ENCODE assay signal across 22 mouse cellular contexts in the genomic region with DNA sequence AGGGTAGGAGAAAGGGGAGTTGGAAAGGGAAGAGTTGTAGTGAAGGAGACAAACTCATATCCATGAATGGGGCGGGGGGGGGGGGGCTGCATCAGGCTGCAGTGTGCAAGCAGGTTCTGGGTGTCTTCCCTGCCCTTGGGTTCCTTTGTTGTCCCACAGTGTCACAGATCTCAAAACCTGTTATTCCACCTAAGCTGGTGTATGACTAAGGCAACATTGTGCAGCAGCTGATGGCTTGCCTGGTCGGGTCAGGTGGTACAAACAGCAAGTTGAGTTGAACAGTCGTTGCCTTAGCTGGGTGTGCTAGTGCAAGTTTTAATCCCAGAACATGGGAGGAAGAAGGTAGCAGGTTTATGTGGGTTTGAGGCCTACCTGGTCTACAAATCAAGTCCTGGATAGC. TPM values are rescaled to one million over a fixed set of nuclear protein-coding genes. Genes with fewer than 3 reads are reported as not detected.
DNase-seq lines count a peak whose midpoint lies in the region; ATAC-seq and TF ChIP-seq lines count a peak whose summit lies in the region.
"Had no signal": no experiment of that assay in that cellular context is flagged by ENCODE, and none has a peak within 500 bp of the region (broad histone marks: within the 10 kb centered on the region; RNA-seq: fewer than 3 reads in every experiment).

No protein-coding gene starts in this region.

- peak; percentile 18; the same call in 1 of the 2 replicates for ATAC-seq in intestine, embryonic 15.5 days
- ATAC-seq in intestine, postnatal 0 days = no peak
- ATAC-seq in embryonic facial prominence, embryonic 14.5 days (ENCODE audit: low read depth) = peak; percentile 37
- ATAC-seq in stomach, postnatal 0 days (ENCODE audit: low FRiP score, low TSS enrichment) = peak; percentile 92
- no peak for ATAC-seq in megakaryocyte, adult 5-6 weeks (ENCODE audit: poor library complexity, severe bottlenecking)
- ATAC-seq: forebrain, embryonic 14.5 days; inflammation-experienced regulatory T-cells, adult 6 months had no signal

- peak; percentile 57 for TF ChIP-seq EP300 in stomach, postnatal 0 days (optimal IDR thresholded peaks at IDR 0.05)

- peak; percentile 61 for DNase-seq in urinary bladder, postnatal 14 days (ENCODE audit: low spot score)
- no peak for DNase-seq in urinary bladder, adult 2 months (ENCODE audit: low spot score)
- DNase-seq in embryonic facial prominence, embryonic 14.5 days (ENCODE audit: low spot score) = peak; percentile 54
- DNase-seq in stomach, postnatal 0 days (ENCODE audit: low spot score) = peak; percentile 52
- DNase-seq in gastrocnemius, postnatal 4 days (ENCODE audit: low spot score in 2 of 2) = no peak
- DNase-seq: cerebellum, adult 8-10 months; cerebellum, postnatal 36 days; gastrocnemius, postnatal 10 days; heart, postnatal 4 days; thymus, adult 18-20 months had no signal

- H3K4me1 ChIP-seq in intestine, embryonic 15.5 days (replicated peaks) = 0 out of 2 replicates have a peak, but pooled peaks cover 5% of the 10 kb centered on the region
- H3K4me1 ChIP-seq in intestine, postnatal 0 days (replicated peaks; ENCODE audit: control insufficient read depth, insufficient read depth, low read length) = no peaks in the 10 kb centered on the region; the same call in 1 of the 2 replicates
- peaks cover 22% of the 10 kb centered on the region for H3K4me1 ChIP-seq in embryonic facial prominence, embryonic 14.5 days (ENCODE audit: control insufficient read depth, insufficient read depth, low read length)
- H3K4me1 ChIP-seq in stomach, postnatal 0 days (replicated peaks; ENCODE audit: control insufficient read depth, insufficient read depth) = 0 out of 2 replicates have a peak, but pooled peaks cover 6% of the 10 kb centered on the region

- no peak overlapping the region for H3K9ac ChIP-seq in intestine, embryonic 15.5 days
- H3K9ac ChIP-seq in intestine, postnatal 0 days (ENCODE audit: low read depth, low read length) = no peak overlapping the region
- no peak overlapping the region for H3K9ac ChIP-seq in embryonic facial prominence, embryonic 14.5 days (ENCODE audit: low read depth, low read length)
- H3K9ac ChIP-seq in stomach, postnatal 0 days (ENCODE audit: low read length) = no peak overlapping the region
- H3K9ac ChIP-seq: heart, embryonic 15.5 days; hindbrain, embryonic 14.5 days; kidney, embryonic 15.5 days; liver, embryonic 14.5 days; midbrain, embryonic 12.5 days had no signal

- whole genome bisulfite sequencing in intestine, embryonic 15.5 days = 74% methylated on average over 3 of the region's 3 CpGs
- 78% methylated on average over 3 of the region's 3 CpGs for WGBS in intestine, postnatal 0 days
- WGBS in embryonic facial prominence, embryonic 14.5 days = 75% methylated on average over 2 of the region's 3 CpGs
- 54% methylated on average over 2 of the region's 3 CpGs for WGBS in stomach, postnatal 0 days

- H3K4me3 ChIP-seq in intestine, embryonic 15.5 days (replicated peaks) = no peak overlapping the region
- H3K4me3 ChIP-seq in intestine, postnatal 0 days (ENCODE audit: low read depth, low read length) = no peak overlapping the region
- no peak overlapping the region for H3K4me3 ChIP-seq in embryonic facial prominence, embryonic 14.5 days (ENCODE audit: low read depth, low read length)
- no peak overlapping the region for H3K4me3 ChIP-seq in stomach, postnatal 0 days (ENCODE audit: low read depth, low read length)
- H3K4me3 ChIP-seq: heart, adult 2 months; heart, embryonic 15.5 days; kidney, embryonic 15.5 days; left cerebral cortex, adult 2 months; midbrain, embryonic 12.5 days had no signal

- no peaks in the 10 kb centered on the region for H3K36me3 ChIP-seq in intestine, embryonic 15.5 days
- no peaks in the 10 kb centered on the region for H3K36me3 ChIP-seq in intestine, postnatal 0 days (ENCODE audit: control insufficient read depth, insufficient read depth)
- H3K36me3 ChIP-seq in embryonic facial prominence, embryonic 14.5 days (ENCODE audit: control insufficient read depth, insufficient read depth, low read length) = no peaks in the 10 kb centered on the region
- H3K36me3 ChIP-seq in stomach, postnatal 0 days (ENCODE audit: control insufficient read depth, insufficient read depth, low read length) = no peaks in the 10 kb centered on the region
- H3K36me3 ChIP-seq: heart, embryonic 15.5 days; midbrain, embryonic 12.5 days had no signal

- no peak overlapping the region for H3K27ac ChIP-seq in intestine, embryonic 15.5 days
- no peak overlapping the region for H3K27ac ChIP-seq in intestine, postnatal 0 days (ENCODE audit: low read depth, low read length)
- no peak overlapping the region; the same call in 1 of the 2 replicates for H3K27ac ChIP-seq in embryonic facial prominence, embryonic 14.5 days (replicated peaks; ENCODE audit: low read depth, low read length)
- peak overlapping the region; percentile 49; the same call in 1 of the 2 replicates for H3K27ac ChIP-seq in stomach, postnatal 0 days (replicated peaks)
- H3K27ac ChIP-seq: heart, adult 2 months; heart, embryonic 15.5 days; hindbrain, embryonic 14.5 days; kidney, embryonic 15.5 days; liver, embryonic 14.5 days; midbrain, embryonic 12.5 days had no signal

- no peaks in the 10 kb centered on the region for H3K9me3 ChIP-seq in intestine, embryonic 15.5 days
- no peaks in the 10 kb centered on the region for H3K9me3 ChIP-seq in intestine, postnatal 0 days (ENCODE audit: control insufficient read depth)
- H3K9me3 ChIP-seq in embryonic facial prominence, embryonic 14.5 days (ENCODE audit: control insufficient read depth, low read length) = no peaks in the 10 kb centered on the region
- H3K9me3 ChIP-seq in stomach, postnatal 0 days (ENCODE audit: control insufficient read depth, low read length) = no peaks in the 10 kb centered on the region
- H3K9me3 ChIP-seq: heart, embryonic 15.5 days; kidney, embryonic 15.5 days; midbrain, embryonic 12.5 days had no signal

- no peaks in the 10 kb centered on the region for H3K27me3 ChIP-seq in intestine, embryonic 15.5 days (replicated peaks)
- H3K27me3 ChIP-seq in intestine, postnatal 0 days (replicated peaks; ENCODE audit: control insufficient read depth, insufficient read depth, low read length) = no peaks in the 10 kb centered on the region
- no peaks in the 10 kb centered on the region for H3K27me3 ChIP-seq in embryonic facial prominence, embryonic 14.5 days (replicated peaks; ENCODE audit: control insufficient read depth, insufficient read depth, low read length)
- H3K27me3 ChIP-seq in stomach, postnatal 0 days (ENCODE audit: control insufficient read depth, insufficient read depth, low read length) = no peaks in the 10 kb centered on the region
- H3K27me3 ChIP-seq: heart, embryonic 15.5 days; kidney, embryonic 15.5 days; midbrain, embryonic 12.5 days had no signal

- no peak overlapping the region for H3K4me2 ChIP-seq in intestine, embryonic 15.5 days (replicated peaks)
- H3K4me2 ChIP-seq in intestine, postnatal 0 days (replicated peaks; ENCODE audit: low read depth) = no peak overlapping the region
- no peak overlapping the region for H3K4me2 ChIP-seq in embryonic facial prominence, embryonic 14.5 days (ENCODE audit: low read depth, low read length)
- H3K4me2 ChIP-seq in stomach, postnatal 0 days (replicated peaks; ENCODE audit: low read depth) = no peak overlapping the region
- H3K4me2 ChIP-seq: heart, embryonic 15.5 days; hindbrain, embryonic 14.5 days; kidney, embryonic 15.5 days; midbrain, embryonic 12.5 days had no signal

- no peak for TF ChIP-seq CTCF in intestine, postnatal 0 days (IDR thresholded peaks at IDR 0.05; ENCODE audit: low read depth)
- no peak for TF ChIP-seq CTCF in stomach, postnatal 0 days (IDR thresholded peaks at IDR 0.05; ENCODE audit: low read depth)

RNA-seq across cellular contexts. Expression of a gene that starts 34.3 kb away (rescaled TPM):
- 8.4 and 9.0 TPM in 2 replicates for polyA plus RNA-seq in intestine, embryonic 15.5 days (2015; fragmentation: Nextera tagmentation; extraction: Ambion mirVana)
- 6.4 and 6.9 TPM in 2 replicates for polyA plus RNA-seq in intestine, postnatal 0 days (2015; fragmentation: Nextera tagmentation; extraction: Ambion mirVana)
- polyA plus RNA-seq in urinary bladder, adult 2 months (2012; rRNA removed) = 64.6 and 82.8 TPM in 2 replicates
- 9.1 and 11.2 TPM in 2 replicates for polyA plus RNA-seq in embryonic facial prominence, embryonic 14.5 days (2014; fragmentation: Nextera tagmentation; extraction: Ambion mirVana)
- 3.9 and 4.0 TPM in 2 replicates for polyA plus RNA-seq in stomach, postnatal 0 days (2015; fragmentation: Nextera tagmentation; extraction: Ambion mirVana)
- 10 to 100 TPM; 34.0 to 35.5 TPM for total RNA-seq in gastrocnemius, postnatal 4 days (2021)
- total RNA-seq in megakaryocyte, adult 5-6 weeks (2015) = 51.2 and 55.7 TPM in 2 replicates
- 127 and 135 TPM in 2 replicates for total RNA-seq in megakaryocyte, adult 5-6 weeks (2017)

Comparison
In these comparisons a context has a peak if more than half of its experiments do, and no peak if none do; other contexts are left out.
1. ATAC-seq: peak in intestine, embryonic 15.5 days (single experiment), embryonic facial prominence, embryonic 14.5 days (single experiment) and stomach, postnatal 0 days (single experiment); none in intestine, postnatal 0 days (single experiment) and megakaryocyte, adult 5-6 weeks (single experiment).
2. DNase-seq: peak in urinary bladder, postnatal 14 days (single experiment), embryonic facial prominence, embryonic 14.5 days (single experiment) and stomach, postnatal 0 days (single experiment); none in urinary bladder, adult 2 months (single experiment) and gastrocnemius, postnatal 4 days (0 of 2).